Mouse (Mus musculus): ENCODE data around the gene Rbms2. TPM values are rescaled to one million over a fixed set of nuclear protein-coding genes. Genes with fewer than 3 reads are reported as not detected.

The Rbms2 gene
- polyA plus RNA-seq, 1 experiment from 2014 or later, result 36.0 TPM

- H3K27ac ChIP-seq (ENCODE audit: low read depth, low read length), result no peak overlapping the region
- H3K27me3 ChIP-seq (ENCODE audit: control insufficient read depth, insufficient read depth, low read length), result 0 out of 2 replicates have a peak, but pooled peaks cover 6% of the 10 kb centered on the region
- H3K4me1 ChIP-seq (ENCODE audit: control insufficient read depth, insufficient read depth, low read length), result peaks cover 8% of the 10 kb centered on the region; the same call in 1 of the 2 replicates
- peak; percentile 53 for ATAC-seq (ENCODE audit: low FRiP score, low TSS enrichment)
- peak overlapping the region; percentile 45; the same call in 1 of the 2 replicates for H3K9ac ChIP-seq (ENCODE audit: low read depth, low read length)
- peaks cover 5% of the 10 kb centered on the region for H3K36me3 ChIP-seq (ENCODE audit: control insufficient read depth, insufficient read depth, low read length)
- 2% methylated on average over 18 of the region's 18 CpGs for WGBS
- no peaks in the 10 kb centered on the region for H3K9me3 ChIP-seq (ENCODE audit: control insufficient read depth, low read length)
- H3K4me2 ChIP-seq (replicated peaks; ENCODE audit: low read depth, low read length), result peak overlapping the region; percentile 54
- peak overlapping the region; percentile 32 for H3K4me3 ChIP-seq (ENCODE audit: low read length)
Measured at GRCm38 (mm10) chr10:128212871-128213323, 32.8 kb upstream of the Rbms2 start.

GRCm38 (mm10) chr10:128212148-128212547, 32.1 kb upstream of the Rbms2 start:
- H3K9ac ChIP-seq (ENCODE audit: low read depth, low read length), result 0 out of 2 replicates have a peak overlapping the region, but pooled peaks have one; percentile 70
- ATAC-seq (ENCODE audit: low FRiP score, low TSS enrichment), result 0 out of 2 replicates have a peak, but pooled peaks have one; percentile 10

GRCm38 (mm10) chr10:128211390-128212108, 31.5 kb upstream of the Rbms2 start, which contains the start of gene Spryd4:
Gene Spryd4, minus strand, starts transcription at chr10:128211807.
- H3K27ac ChIP-seq (ENCODE audit: low read depth, low read length), result 0 out of 2 replicates have a peak within 1 kb of the TSS, but pooled peaks have one; percentile 6
- H3K9ac ChIP-seq (ENCODE audit: low read depth, low read length), result peak within 1 kb of the TSS; percentile 70

More at GRCm38 (mm10) chr10:128212148-128212547, 32.1 kb upstream of the Rbms2 start:
- H3K4me3 ChIP-seq (ENCODE audit: low read length), result peak overlapping the region; percentile 84
- 58% methylated on average over 6 of the region's 6 CpGs for WGBS
- H3K36me3 ChIP-seq (ENCODE audit: control insufficient read depth, insufficient read depth, low read length), result peaks cover 5% of the 10 kb centered on the region
- peaks cover 8% of the 10 kb centered on the region; the same call in 1 of the 2 replicates for H3K4me1 ChIP-seq (ENCODE audit: control insufficient read depth, insufficient read depth, low read length)
- H3K9me3 ChIP-seq (ENCODE audit: control insufficient read depth, low read length), result no peaks in the 10 kb centered on the region
- peak overlapping the region; percentile 92 for H3K4me2 ChIP-seq (replicated peaks; ENCODE audit: low read depth, low read length)
- 0 out of 2 replicates have a peak, but pooled peaks cover 6% of the 10 kb centered on the region for H3K27me3 ChIP-seq (ENCODE audit: control insufficient read depth, insufficient read depth, low read length)
- H3K27ac ChIP-seq (ENCODE audit: low read depth, low read length), result 0 out of 2 replicates have a peak overlapping the region, but pooled peaks have one; percentile 6

GRCm38 (mm10) chr10:128210954-128211353, 30.9 kb upstream of the Rbms2 start:
- Histone ChIP-seq H3K27me3 (ENCODE audit: control insufficient read depth, insufficient read depth, low read length) (0 out of 2 replicates have a peak, but pooled peaks cover 6% of the 10 kb centered on the region), H3K36me3 (ENCODE audit: control insufficient read depth, insufficient read depth, low read length) (peaks cover 14% of the 10 kb centered on the region), H3K4me1 (ENCODE audit: control insufficient read depth, insufficient read depth, low read length) (peaks cover 8% of the 10 kb centered on the region; the same call in 1 of the 2 replicates), H3K4me2 (replicated peaks; ENCODE audit: low read depth, low read length) (peak overlapping the region; percentile 92), H3K27ac (ENCODE audit: low read depth, low read length) (no peak overlapping the region), H3K4me3 (ENCODE audit: low read length) (peak overlapping the region; percentile 84), H3K9ac (ENCODE audit: low read depth, low read length) (peak overlapping the region; percentile 70), H3K9me3 (ENCODE audit: control insufficient read depth, low read length) (no peaks in the 10 kb centered on the region)
- no peak; the same call in 1 of the 2 replicates for ATAC-seq (ENCODE audit: low FRiP score, low TSS enrichment)
- WGBS, result 23% methylated on average over 14 of the region's 14 CpGs

More at GRCm38 (mm10) chr10:128211390-128212108, 31.5 kb upstream of the Rbms2 start, which contains the start of gene Spryd4:
- peak; percentile 91 for ATAC-seq (ENCODE audit: low FRiP score, low TSS enrichment)
- Histone ChIP-seq H3K9me3 (ENCODE audit: control insufficient read depth, low read length) (no peaks in the 10 kb centered on the region), H3K36me3 (ENCODE audit: control insufficient read depth, insufficient read depth, low read length) (peaks cover 8% of the 10 kb centered on the region), H3K4me3 (ENCODE audit: low read length) (peak within 1 kb of the TSS; percentile 84), H3K27me3 (ENCODE audit: control insufficient read depth, insufficient read depth, low read length) (0 out of 2 replicates have a peak, but pooled peaks cover 6% of the 10 kb centered on the region), H3K4me2 (replicated peaks; ENCODE audit: low read depth, low read length) (peak within 1 kb of the TSS; percentile 92), H3K4me1 (ENCODE audit: control insufficient read depth, insufficient read depth, low read length) (peaks cover 8% of the 10 kb centered on the region; the same call in 1 of the 2 replicates)
- WGBS, result under 1% methylated on average over 30 of the region's 30 CpGs

- H3K9me3 ChIP-seq (ENCODE audit: control insufficient read depth, low read length), result no peaks in the 10 kb centered on the region
Measured at GRCm38 (mm10) chr10:128210131-128210530, 30.0 kb upstream of the Rbms2 start.

GRCm38 (mm10) chr10:128209311-128210009, 29.4 kb upstream of the Rbms2 start:
- WGBS, result 93% methylated on average over 11 of the region's 11 CpGs
- H3K27ac ChIP-seq (ENCODE audit: low read depth, low read length), result no peak overlapping the region
- ATAC-seq (ENCODE audit: low FRiP score, low TSS enrichment), result no peak

More at GRCm38 (mm10) chr10:128210131-128210530, 30.0 kb upstream of the Rbms2 start:
- Histone ChIP-seq H3K4me3 (ENCODE audit: low read length) (no peak overlapping the region), H3K27ac (ENCODE audit: low read depth, low read length) (no peak overlapping the region), H3K4me2 (replicated peaks; ENCODE audit: low read depth, low read length) (no peak overlapping the region), H3K4me1 (ENCODE audit: control insufficient read depth, insufficient read depth, low read length) (peaks cover 8% of the 10 kb centered on the region; the same call in 1 of the 2 replicates), H3K36me3 (ENCODE audit: control insufficient read depth, insufficient read depth, low read length) (peaks cover 14% of the 10 kb centered on the region), H3K27me3 (ENCODE audit: control insufficient read depth, insufficient read depth, low read length) (0 out of 2 replicates have a peak, but pooled peaks cover 6% of the 10 kb centered on the region), H3K9ac (ENCODE audit: low read depth, low read length) (no peak overlapping the region)
- 92% methylated on average over 2 of the region's 2 CpGs for WGBS
- ATAC-seq (ENCODE audit: low FRiP score, low TSS enrichment), result no peak

GRCm38 (mm10) chr10:128208326-128208725, 28.2 kb upstream of the Rbms2 start:
- Histone ChIP-seq H3K4me1 (ENCODE audit: control insufficient read depth, insufficient read depth, low read length) (peaks cover 8% of the 10 kb centered on the region; the same call in 1 of the 2 replicates), H3K4me2 (replicated peaks; ENCODE audit: low read depth, low read length) (no peak overlapping the region), H3K27ac (ENCODE audit: low read depth, low read length) (no peak overlapping the region), H3K4me3 (ENCODE audit: low read length) (no peak overlapping the region), H3K9me3 (ENCODE audit: control insufficient read depth, low read length) (no peaks in the 10 kb centered on the region), H3K36me3 (ENCODE audit: control insufficient read depth, insufficient read depth, low read length) (peaks cover 14% of the 10 kb centered on the region), H3K9ac (ENCODE audit: low read depth, low read length) (no peak overlapping the region), H3K27me3 (ENCODE audit: control insufficient read depth, insufficient read depth, low read length) (no peaks in the 10 kb centered on the region)
- WGBS, result 93% methylated on average over 10 of the region's 10 CpGs
- no peak for ATAC-seq (ENCODE audit: low FRiP score, low TSS enrichment)

More at GRCm38 (mm10) chr10:128209311-128210009, 29.4 kb upstream of the Rbms2 start:
- no peaks in the 10 kb centered on the region for H3K9me3 ChIP-seq (ENCODE audit: control insufficient read depth, low read length)
- H3K4me2 ChIP-seq (replicated peaks; ENCODE audit: low read depth, low read length), result no peak overlapping the region
- H3K27me3 ChIP-seq (ENCODE audit: control insufficient read depth, insufficient read depth, low read length), result 0 out of 2 replicates have a peak, but pooled peaks cover 6% of the 10 kb centered on the region
- H3K36me3 ChIP-seq (ENCODE audit: control insufficient read depth, insufficient read depth, low read length), result peaks cover 14% of the 10 kb centered on the region
- peaks cover 8% of the 10 kb centered on the region; the same call in 1 of the 2 replicates for H3K4me1 ChIP-seq (ENCODE audit: control insufficient read depth, insufficient read depth, low read length)
- no peak overlapping the region for H3K4me3 ChIP-seq (ENCODE audit: low read length)
- no peak overlapping the region for H3K9ac ChIP-seq (ENCODE audit: low read depth, low read length)

- peaks cover 9% of the 10 kb centered on the region; the same call in 1 of the 2 replicates for H3K36me3 ChIP-seq (ENCODE audit: control insufficient read depth, insufficient read depth, low read length)
- WGBS, result 88% methylated on average over 15 of the region's 15 CpGs
- no peaks in the 10 kb centered on the region for H3K27me3 ChIP-seq (ENCODE audit: control insufficient read depth, insufficient read depth, low read length)
- ATAC-seq (ENCODE audit: low FRiP score, low TSS enrichment), result no peak
- no peak overlapping the region for H3K4me2 ChIP-seq (replicated peaks; ENCODE audit: low read depth, low read length)
- no peak overlapping the region for H3K9ac ChIP-seq (ENCODE audit: low read depth, low read length)
- no peaks in the 10 kb centered on the region for H3K9me3 ChIP-seq (ENCODE audit: control insufficient read depth, low read length)
- H3K4me3 ChIP-seq (ENCODE audit: low read length), result no peak overlapping the region
- no peak overlapping the region for H3K27ac ChIP-seq (ENCODE audit: low read depth, low read length)
- no peaks in the 10 kb centered on the region for H3K4me1 ChIP-seq (ENCODE audit: control insufficient read depth, insufficient read depth, low read length)
Measured at GRCm38 (mm10) chr10:128204941-128205340, 24.8 kb upstream of the Rbms2 start.
